Mouse (Mus musculus) ES-Bruce4 (cell line): ENCODE measurements around the gene Slc7a11. TPM values are rescaled to one million over a fixed set of nuclear protein-coding genes. Genes with fewer than 3 reads are reported as not detected.

Experiments
- H3K27ac ChIP-seq: 2 replicates; pipeline ENCODE4 v1.5.1; 2012; ENCODE audit warnings: low read length, inconsistent platforms; ENCODE audit not compliant: insufficient read depth
- H3K27me3 ChIP-seq: 2 replicates; pipeline ENCODE4 v1.6.1; 2012; ENCODE audit warnings: mild to moderate bottlenecking, low read length, inconsistent platforms; ENCODE audit not compliant: control insufficient read depth, poor library complexity, insufficient read depth, severe bottlenecking
- H3K36me3 ChIP-seq: 2 replicates; pipeline ENCODE4 v1.6.1; 2012; ENCODE audit warnings: inconsistent platforms, mild to moderate bottlenecking, low read length, moderate library complexity; ENCODE audit not compliant: control insufficient read depth, poor library complexity, insufficient read depth, severe bottlenecking
- H3K4me1 ChIP-seq: one replicate; pipeline ENCODE4 v1.8.1; 2011; ENCODE audit warnings: low read length; ENCODE audit not compliant: control insufficient read depth, insufficient read depth
- H3K4me3 ChIP-seq: 2 replicates; pipeline ENCODE4 v1.5.1; 2011; ENCODE audit warnings: low read depth, mild to moderate bottlenecking, low read length
- H3K9ac ChIP-seq: 2 replicates; pipeline ENCODE4 v1.6.1; 2012; ENCODE audit warnings: low read depth, mild to moderate bottlenecking, inconsistent platforms; ENCODE audit not compliant: poor library complexity, severe bottlenecking
- H3K9me3 ChIP-seq: replicated peaks from 2 replicates; pipeline ENCODE4 v1.6.1; 2012; ENCODE audit warnings: mild to moderate bottlenecking, low read length, inconsistent platforms; ENCODE audit not compliant: control insufficient read depth, poor library complexity, insufficient read depth, severe bottlenecking
- CTCF ChIP-seq: IDR thresholded peaks from one replicate; pipeline ENCODE4 v1.8.1; 2011; ENCODE audit warnings: low read depth, low read length
- EP300 ChIP-seq: IDR thresholded peaks from 2 replicates; pipeline ENCODE4 v1.6.1; 2011; ENCODE audit warnings: low read depth, low read length; ENCODE audit not compliant: insufficient read depth
- POLR2A ChIP-seq: IDR thresholded peaks from one replicate; pipeline ENCODE4 v1.8.1; 2011; ENCODE audit warnings: low read length; ENCODE audit not compliant: insufficient read depth
- polyA plus RNA-seq: library from polyadenylated mRNA; stranded (reverse); fragments of >200 nt; gene quantifications from 2 replicates; pipeline ENCODE4 v1.2.4, GENCODE M21; 2011; ENCODE audit warnings: low read depth; ENCODE audit not compliant: missing spikeins, insufficient read depth, insufficient read length

The Slc7a11 gene
- polyA plus RNA-seq, 1 experiment: 0.31 TPM

GRCm38 (mm10) chr3:50379942-50380341, 63.5 kb downstream of the Slc7a11 start:
- Histone ChIP-seq H3K36me3 (no peaks in the 10 kb centered on the region), H3K9me3 (no peaks in the 10 kb centered on the region), H3K27ac (no peak overlapping the region), H3K27me3 (no peaks in the 10 kb centered on the region), H3K4me1 (no peaks in the 10 kb centered on the region), H3K9ac (no peak overlapping the region), H3K4me3 (no peak overlapping the region)
- no peak for TF ChIP-seq EP300
- no peak for TF ChIP-seq POLR2A
- TF ChIP-seq CTCF: no peak

- Histone ChIP-seq H3K9me3 (no peaks in the 10 kb centered on the region), H3K9ac (no peak overlapping the region), H3K27ac (no peak overlapping the region), H3K27me3 (no peaks in the 10 kb centered on the region), H3K4me3 (no peak overlapping the region), H3K36me3 (no peaks in the 10 kb centered on the region), H3K4me1 (no peaks in the 10 kb centered on the region)
- TF ChIP-seq CTCF: no peak
- no peak for TF ChIP-seq POLR2A
- TF ChIP-seq EP300: no peak
Observed at GRCm38 (mm10) chr3:50375477-50375876, 67.9 kb downstream of the Slc7a11 start.

- Histone ChIP-seq H3K4me3 (no peak overlapping the region), H3K9me3 (no peaks in the 10 kb centered on the region), H3K9ac (no peak overlapping the region), H3K4me1 (no peaks in the 10 kb centered on the region), H3K27me3 (no peaks in the 10 kb centered on the region), H3K36me3 (no peaks in the 10 kb centered on the region), H3K27ac (no peak overlapping the region)
- no peak for TF ChIP-seq EP300
- no peak for TF ChIP-seq POLR2A
- TF ChIP-seq CTCF: no peak
Observed at GRCm38 (mm10) chr3:50369791-50370190, 73.6 kb downstream of the Slc7a11 start.

- Histone ChIP-seq H3K4me3 (no peak overlapping the region), H3K4me1 (no peaks in the 10 kb centered on the region), H3K9ac (no peak overlapping the region), H3K9me3 (no peaks in the 10 kb centered on the region), H3K27ac (no peak overlapping the region), H3K27me3 (no peaks in the 10 kb centered on the region), H3K36me3 (no peaks in the 10 kb centered on the region)
- TF ChIP-seq EP300 (no peak), CTCF (no peak), POLR2A (no peak)
Observed at GRCm38 (mm10) chr3:50367175-50367574, 76.2 kb downstream of the Slc7a11 start.

- no peaks in the 10 kb centered on the region for H3K9me3 ChIP-seq
- no peaks in the 10 kb centered on the region for H3K4me1 ChIP-seq
- no peaks in the 10 kb centered on the region for H3K36me3 ChIP-seq
- no peak overlapping the region for H3K27ac ChIP-seq
- H3K27me3 ChIP-seq: no peaks in the 10 kb centered on the region
- H3K9ac ChIP-seq: no peak overlapping the region
- H3K4me3 ChIP-seq: no peak overlapping the region
- TF ChIP-seq CTCF (no peak), POLR2A (no peak), EP300 (no peak)
Observed at GRCm38 (mm10) chr3:50363659-50364058, 79.8 kb downstream of the Slc7a11 start.

GRCm38 (mm10) chr3:50347081-50347480, 96.3 kb downstream of the Slc7a11 start:
- TF ChIP-seq CTCF (no peak), POLR2A (no peak), EP300 (no peak)
- H3K27ac ChIP-seq: no peak overlapping the region
- H3K9ac ChIP-seq: no peak overlapping the region
- no peaks in the 10 kb centered on the region for H3K9me3 ChIP-seq
- H3K27me3 ChIP-seq: no peaks in the 10 kb centered on the region
- H3K4me1 ChIP-seq: no peaks in the 10 kb centered on the region
- no peak overlapping the region for H3K4me3 ChIP-seq
- H3K36me3 ChIP-seq: no peaks in the 10 kb centered on the region

GRCm38 (mm10) chr3:50344411-50344810, 99.0 kb downstream of the Slc7a11 start:
- H3K9me3 ChIP-seq: no peaks in the 10 kb centered on the region
- H3K4me3 ChIP-seq: no peak overlapping the region
- no peaks in the 10 kb centered on the region for H3K4me1 ChIP-seq
- TF ChIP-seq POLR2A: no peak
- TF ChIP-seq EP300: no peak
- TF ChIP-seq CTCF: no peak
- H3K36me3 ChIP-seq: no peaks in the 10 kb centered on the region
- H3K9ac ChIP-seq: no peak overlapping the region
- no peaks in the 10 kb centered on the region for H3K27me3 ChIP-seq
- H3K27ac ChIP-seq: no peak overlapping the region
